Mouse (Mus musculus): ENCODE measurements around the gene Cntd1.
"Not testable (repeated sequence)": the region's sequence is repeated elsewhere in the genome, so short reads cannot be mapped to it uniquely, and the experiment has no call there.

Cntd1 gene

GRCm38 (mm10) chr11:101330961-101331360 lies 52.1 kb downstream of the Cntd1 start:
- not testable (repeated sequence) for DNase-seq (ENCODE audit: low spot score)

DNA sequence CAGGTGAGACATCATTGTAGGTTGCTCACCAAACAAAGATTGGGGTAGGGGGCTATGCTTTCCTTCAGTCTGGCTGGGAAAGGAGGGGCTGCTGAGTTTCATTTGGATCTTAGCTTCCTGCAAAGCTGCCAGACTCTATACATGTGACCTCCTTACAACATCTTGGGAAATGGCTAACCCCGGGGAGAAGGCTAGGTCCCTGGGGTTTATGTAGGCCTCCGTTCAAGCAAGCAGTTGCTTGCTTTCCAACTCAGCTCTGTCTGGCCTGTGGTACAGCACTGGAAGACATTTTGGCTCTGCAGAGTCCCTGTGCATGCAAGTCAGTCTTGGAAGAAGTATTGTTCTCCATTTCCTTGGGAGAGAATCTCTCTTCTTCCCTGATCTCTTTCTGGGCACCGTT lies 53.7 kb downstream of the Cntd1 start:
- no peak for DNase-seq (ENCODE audit: low spot score)

- DNase-seq (ENCODE audit: low spot score), result no peak
Observed at GRCm38 (mm10) chr11:101334023-101334422, 55.2 kb downstream of the Cntd1 start.

- no peak for DNase-seq (ENCODE audit: low spot score)
Observed at GRCm38 (mm10) chr11:101334516-101334915, 55.7 kb downstream of the Cntd1 start.

- no peak for DNase-seq (ENCODE audit: low spot score)
Observed at GRCm38 (mm10) chr11:101335685-101336084, 56.9 kb downstream of the Cntd1 start.

DNA sequence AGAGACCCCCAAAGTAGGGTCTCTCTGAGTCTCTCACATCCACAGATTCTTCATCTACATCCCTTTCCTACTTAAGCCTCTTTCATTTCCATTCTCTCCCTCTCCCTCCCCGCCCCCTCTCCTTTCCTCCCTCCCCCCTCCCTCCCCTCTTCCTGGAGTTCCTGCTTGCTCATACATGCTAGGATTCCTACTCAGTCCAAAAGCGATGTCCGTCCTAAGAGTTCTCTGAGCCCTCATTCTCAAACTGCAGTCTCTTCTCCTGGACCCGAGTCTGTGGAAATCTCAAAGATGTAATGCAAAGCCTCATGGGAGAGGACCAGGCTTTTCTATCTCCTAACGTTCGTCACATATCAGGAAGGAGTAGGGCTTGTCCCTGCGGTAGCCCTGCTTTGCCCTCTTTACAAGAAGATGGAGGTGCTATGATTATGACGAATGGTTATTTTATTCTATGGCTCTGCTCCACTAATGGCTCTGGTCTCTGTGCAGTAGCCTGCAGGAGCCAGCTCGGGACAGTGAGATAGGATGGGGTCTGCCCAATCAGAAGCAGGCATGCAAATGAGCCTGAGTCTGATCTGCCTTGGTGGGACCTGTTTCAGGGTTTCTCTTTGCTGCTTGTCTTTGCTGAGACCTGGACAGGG lies 59.4 kb downstream of the Cntd1 start:
- DNase-seq (ENCODE audit: low spot score), result no peak

All from layer of hippocampus, adult 9-10 months (tissue).